Mouse (Mus musculus) right cerebral cortex, postnatal 14 days (tissue): ENCODE measurements around the gene Caskin1.
A peak's percentile ranks its signal among the peaks of the same experiment; 100 is the strongest.

Source experiments
- DNase-seq: peaks from one replicate; pipeline ENCODE4 v3.0.0; 2022

Caskin1 gene

GRCm38 (mm10) chr17:24472512-24472911, 15.9 kb upstream of the Caskin1 start:
- DNase-seq: no peak

GRCm38 (mm10) chr17:24473612-24474275, 14.7 kb upstream of the Caskin1 start, which contains the start of gene Bricd5:
TSS of gene Bricd5 (plus strand) at chr17:24473884.
- DNase-seq: no peak

- DNase-seq: no peak
These were observed 13.8 kb upstream of the Caskin1 start for GRCm38 (mm10) chr17:24474557-24474956.

GRCm38 (mm10) chr17:24475586-24475985, 12.8 kb upstream of the Caskin1 start:
- no peak for DNase-seq

- DNase-seq: no peak
These were observed 12.2 kb upstream of the Caskin1 start for GRCm38 (mm10) chr17:24476022-24476776.

- no peak for DNase-seq
These were observed 11.1 kb upstream of the Caskin1 start for GRCm38 (mm10) chr17:24477053-24477984.

GRCm38 (mm10) chr17:24477985-24478600, 10.3 kb upstream of the Caskin1 start:
- no peak for DNase-seq

GRCm38 (mm10) chr17:24478663-24479380, 9.6 kb upstream of the Caskin1 start, which contains the start of gene Mlst8:
TSS of gene Mlst8 (minus strand) at chr17:24479078.
- peak; percentile 98 for DNase-seq

- DNase-seq: no peak
These were observed 9.0 kb upstream of the Caskin1 start for GRCm38 (mm10) chr17:24479431-24479830.

- DNase-seq: no peak
These were observed 8.1 kb upstream of the Caskin1 start for GRCm38 (mm10) chr17:24480201-24480826.

- DNase-seq: no peak
These were observed 7.2 kb upstream of the Caskin1 start for GRCm38 (mm10) chr17:24481027-24481815.

- no peak for DNase-seq
These were observed 4.9 kb upstream of the Caskin1 start for GRCm38 (mm10) chr17:24483495-24483894.

GRCm38 (mm10) chr17:24485090-24485860, 3.1 kb upstream of the Caskin1 start:
- DNase-seq: peak; percentile 79

GRCm38 (mm10) chr17:24488662-24489264, 362 bp downstream of the Caskin1 start:
- DNase-seq: peak; percentile 63

- no peak for DNase-seq
These were observed 1.0 kb downstream of the Caskin1 start for GRCm38 (mm10) chr17:24489265-24490030.

- DNase-seq: peak; percentile 61
These were observed 2.0 kb downstream of the Caskin1 start for GRCm38 (mm10) chr17:24490399-24490798.

GRCm38 (mm10) chr17:24494627-24495335, 6.4 kb downstream of the Caskin1 start:
- peak; percentile 63 for DNase-seq

GRCm38 (mm10) chr17:24495443-24495842, 7.0 kb downstream of the Caskin1 start:
- DNase-seq: peak; percentile 61
